Mouse (Mus musculus) small intestine, adult 2 months (tissue): ENCODE data around the gene Oxct1. TPM values are rescaled to one million over a fixed set of nuclear protein-coding genes. Genes with fewer than 3 reads are reported as not detected.

Source experiments
- H3K27ac ChIP-seq: fragments of 200-500 bp; 2 replicates; pipeline ENCODE4 v1.5.1; 2012; ENCODE audit warnings: low read depth, low read length, control low read depth, inconsistent platforms; ENCODE audit not compliant: insufficient read depth
- H3K27me3 ChIP-seq: fragments of 200-500 bp; 2 replicates; pipeline ENCODE4 v1.6.1; 2012; ENCODE audit warnings: mild to moderate bottlenecking, moderate library complexity, low read length, inconsistent platforms; ENCODE audit not compliant: control insufficient read depth, insufficient read depth
- H3K36me3 ChIP-seq: fragments of 200-500 bp; 2 replicates; pipeline ENCODE4 v1.6.1; 2012; ENCODE audit warnings: mild to moderate bottlenecking, low read length, control low read depth, inconsistent platforms; ENCODE audit not compliant: control insufficient read depth, insufficient read depth
- H3K4me1 ChIP-seq: fragments of 200-500 bp; 2 replicates; pipeline ENCODE4 v1.6.1; 2012; ENCODE audit warnings: low read length, inconsistent platforms, mixed read lengths; ENCODE audit not compliant: control insufficient read depth, insufficient read depth, insufficient read length
- H3K4me3 ChIP-seq: fragments of 200-500 bp; 2 replicates; pipeline ENCODE4 v1.5.1; 2012; ENCODE audit warnings: low read depth, mild to moderate bottlenecking, control low read depth, inconsistent platforms, low read length, moderate library complexity
- CTCF ChIP-seq: fragments of 200-500 bp; IDR thresholded peaks from 2 replicates; pipeline ENCODE4 v1.5.1; 2012; ENCODE audit warnings: low read depth, mild to moderate bottlenecking, control low read depth, inconsistent platforms, low read length, moderate library complexity, mixed read lengths; ENCODE audit not compliant: insufficient replicate concordance, insufficient read length; ENCODE audit errors: extremely low read depth
- POLR2A ChIP-seq: fragments of 200-500 bp; IDR thresholded peaks from 2 replicates; pipeline ENCODE4 v1.6.1; 2012; ENCODE audit warnings: low read depth, mild to moderate bottlenecking, control low read depth, inconsistent platforms, low read length, moderate library complexity
- WGBS: fragments of 180-500 bp; shearing (Covaris S2); methylation state at CpG from one replicate; pipeline ENCODE4 v1.1.7; 2018; 5-methylcytosine and 5-hydroxymethylcytosine counted together
- polyA plus RNA-seq: library from polyadenylated mRNA; depleted of rRNA; stranded (reverse); fragments of >200 nt; gene quantifications from 2 replicates; pipeline ENCODE4 v1.2.3, GENCODE M21; 2012; rRNA removed

Gene Oxct1
- 20.7 and 29.4 TPM in 2 replicates for polyA plus RNA-seq

DNA sequence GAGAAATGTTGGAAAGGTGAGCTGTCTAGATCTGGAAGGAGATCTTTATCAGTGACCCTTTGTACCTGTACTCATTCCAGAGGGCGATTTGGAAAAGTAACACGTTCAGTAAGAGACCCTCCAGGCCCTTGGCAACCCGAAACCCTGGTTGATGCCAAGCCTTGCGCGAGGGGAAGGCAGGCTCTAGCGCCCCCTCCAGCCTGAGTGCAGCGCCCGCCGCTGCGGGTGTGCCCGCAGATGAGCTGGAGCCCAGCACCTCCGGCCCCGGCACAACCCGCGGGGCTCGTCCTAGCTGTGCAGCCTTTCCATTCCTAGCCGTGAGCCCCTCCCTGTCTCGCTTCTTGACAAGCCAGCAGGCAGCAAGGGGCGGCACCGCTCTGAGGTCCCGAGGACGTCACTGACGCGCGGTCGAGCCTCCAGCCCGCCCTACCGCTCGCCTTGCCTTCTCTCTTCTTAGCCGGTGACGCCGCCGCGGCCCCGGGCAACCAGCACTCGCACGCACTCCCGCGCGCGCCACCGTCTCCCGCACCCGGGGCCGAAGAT, at the start of gene Oxct1:
Oxct1 (plus strand) TSS at position 153 of the 543 bp plus-strand sequence.
- TF ChIP-seq CTCF (peak; percentile 62), POLR2A (peak; percentile 62)
- under 1% methylated on average over 45 of the region's 45 CpGs for WGBS
- Histone ChIP-seq H3K36me3 (no peaks in the 10 kb centered on the region), H3K4me3 (peak within 1 kb of the TSS; percentile 80), H3K27me3 (no peaks in the 10 kb centered on the region), H3K4me1 (peaks cover 7% of the 10 kb centered on the region; the same call in 1 of the 2 replicates), H3K27ac (peak within 1 kb of the TSS; percentile 84)

DNA sequence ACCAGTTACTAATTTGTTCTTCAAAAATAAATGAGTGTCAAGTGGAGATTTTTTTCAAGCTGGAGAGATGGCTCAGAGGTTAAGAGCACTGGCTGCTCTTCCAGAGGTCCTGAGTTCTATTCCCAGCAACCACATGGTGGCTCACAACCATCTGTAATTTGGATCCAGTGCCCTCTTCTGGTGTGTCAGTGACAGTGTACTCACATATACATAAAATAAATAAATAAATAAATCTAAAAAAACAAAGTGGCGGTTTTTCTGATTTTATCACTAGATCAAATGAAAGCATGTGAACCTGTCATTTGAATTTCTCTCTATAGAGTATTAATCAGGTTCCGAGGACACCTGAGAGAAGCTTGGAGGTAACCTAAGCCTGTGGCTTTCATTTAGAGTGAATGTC, 47.9 kb upstream of the Oxct1 start:
- Histone ChIP-seq H3K27ac (no peak overlapping the region), H3K36me3 (peaks cover 8% of the 10 kb centered on the region), H3K4me1 (peaks cover 4% of the 10 kb centered on the region; the same call in 1 of the 2 replicates), H3K27me3 (no peaks in the 10 kb centered on the region), H3K4me3 (no peak overlapping the region)
- WGBS, result 91% methylated on average over 2 of the region's 2 CpGs
- TF ChIP-seq CTCF, result no peak
- no peak for TF ChIP-seq POLR2A

DNA sequence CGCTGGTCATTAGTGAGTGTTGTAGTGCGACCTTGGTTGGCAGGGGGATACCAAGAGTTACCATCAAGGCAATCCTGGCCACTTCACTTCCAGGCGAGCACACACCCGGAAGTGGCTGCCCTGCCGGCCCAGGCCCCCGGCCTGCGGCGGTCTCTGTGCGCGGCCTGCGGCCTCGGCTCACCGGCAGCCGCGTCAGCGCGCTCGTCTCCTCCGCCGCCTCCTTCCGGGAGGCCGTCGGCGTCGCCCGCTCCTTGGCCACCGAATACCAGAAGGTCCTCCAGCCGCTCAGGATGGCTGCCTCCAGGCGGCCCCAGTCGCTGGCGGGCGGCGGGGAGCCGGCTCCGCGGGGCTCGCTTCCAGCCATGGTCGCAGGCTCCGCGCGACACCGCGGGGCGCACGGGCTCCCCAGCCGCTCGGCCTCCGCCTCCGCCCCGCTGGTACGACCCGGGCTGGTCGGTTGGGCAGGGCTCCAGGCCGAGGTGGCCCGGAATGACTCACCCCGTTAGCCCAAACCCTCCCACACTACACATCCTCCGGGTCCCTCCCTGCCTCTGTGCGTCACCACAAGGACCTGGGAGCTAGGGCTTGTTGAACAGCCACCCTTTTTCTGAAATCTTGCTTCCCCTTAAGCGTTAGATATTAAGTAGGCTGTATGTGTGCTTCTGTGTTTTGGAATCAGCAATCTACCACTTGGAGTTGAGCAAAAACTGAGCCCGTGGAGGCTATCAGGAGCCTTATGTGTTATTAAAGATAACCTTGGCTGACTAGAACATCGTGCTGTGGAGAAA, 46.9 kb upstream of the Oxct1 start, which contains the start of gene Fbxo4:
Fbxo4 (minus strand) TSS at position 513 of the 788 bp plus-strand sequence.
- H3K27me3 ChIP-seq, result no peaks in the 10 kb centered on the region
- H3K36me3 ChIP-seq, result peaks cover 11% of the 10 kb centered on the region
- H3K4me3 ChIP-seq, result peak within 1 kb of the TSS; percentile 81
- H3K4me1 ChIP-seq, result peaks cover 4% of the 10 kb centered on the region; the same call in 1 of the 2 replicates
- under 1% methylated on average over 61 of the region's 61 CpGs for WGBS
- TF ChIP-seq POLR2A, result peak; percentile 72
- TF ChIP-seq CTCF, result no peak
- peak within 1 kb of the TSS; percentile 93 for H3K27ac ChIP-seq

DNA sequence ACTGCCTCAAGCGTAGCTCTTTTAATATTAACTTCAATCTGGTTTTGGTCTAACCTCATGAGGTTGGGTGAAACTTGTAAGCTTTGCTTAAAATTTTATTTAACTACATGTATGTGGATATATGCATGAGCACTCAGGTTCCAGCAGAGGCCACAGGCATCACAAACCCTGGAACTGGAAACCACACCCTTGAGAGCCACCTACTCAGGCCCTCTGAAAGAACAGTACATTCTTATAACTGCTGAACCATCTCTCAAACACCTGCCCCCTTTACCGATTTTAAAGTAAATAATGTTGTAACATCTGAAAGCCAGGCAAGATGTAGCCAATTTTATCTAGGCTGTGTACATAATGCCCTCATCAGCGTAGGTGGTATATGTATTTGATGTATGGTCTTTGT, 46.3 kb upstream of the Oxct1 start:
- TF ChIP-seq CTCF (no peak), POLR2A (no peak)
- H3K27me3 ChIP-seq, result no peaks in the 10 kb centered on the region
- peak overlapping the region; percentile 93 for H3K27ac ChIP-seq
- H3K4me3 ChIP-seq, result no peak overlapping the region
- peaks cover 11% of the 10 kb centered on the region for H3K36me3 ChIP-seq
- 41% methylated on average over 3 of the region's 3 CpGs for WGBS
- peaks cover 4% of the 10 kb centered on the region; the same call in 1 of the 2 replicates for H3K4me1 ChIP-seq

DNA sequence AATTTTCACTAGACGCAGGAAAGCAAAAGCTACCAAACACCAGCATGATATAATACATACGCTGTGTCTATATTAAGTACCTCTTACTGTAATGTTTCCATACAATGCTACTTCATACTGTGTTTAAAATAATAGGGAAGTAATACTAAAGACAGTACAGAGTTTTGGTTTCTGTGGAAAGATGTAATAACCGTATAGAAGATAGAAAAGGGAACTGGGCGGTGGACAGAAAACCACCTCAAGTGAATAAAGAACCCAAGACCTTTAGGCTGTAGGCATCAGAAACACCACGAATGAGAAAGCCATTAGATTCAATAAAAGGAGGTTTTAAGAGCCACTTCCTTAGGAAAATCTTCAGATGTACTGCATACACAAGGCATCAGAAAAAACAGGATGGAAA, 43.5 kb upstream of the Oxct1 start:
- H3K4me1 ChIP-seq, result peaks cover 4% of the 10 kb centered on the region; the same call in 1 of the 2 replicates
- no peaks in the 10 kb centered on the region for H3K27me3 ChIP-seq
- no peak overlapping the region for H3K27ac ChIP-seq
- H3K4me3 ChIP-seq, result no peak overlapping the region
- peaks cover 27% of the 10 kb centered on the region for H3K36me3 ChIP-seq
- WGBS, result 84% methylated on average over 5 of the region's 5 CpGs
- TF ChIP-seq CTCF (no peak), POLR2A (no peak)

DNA sequence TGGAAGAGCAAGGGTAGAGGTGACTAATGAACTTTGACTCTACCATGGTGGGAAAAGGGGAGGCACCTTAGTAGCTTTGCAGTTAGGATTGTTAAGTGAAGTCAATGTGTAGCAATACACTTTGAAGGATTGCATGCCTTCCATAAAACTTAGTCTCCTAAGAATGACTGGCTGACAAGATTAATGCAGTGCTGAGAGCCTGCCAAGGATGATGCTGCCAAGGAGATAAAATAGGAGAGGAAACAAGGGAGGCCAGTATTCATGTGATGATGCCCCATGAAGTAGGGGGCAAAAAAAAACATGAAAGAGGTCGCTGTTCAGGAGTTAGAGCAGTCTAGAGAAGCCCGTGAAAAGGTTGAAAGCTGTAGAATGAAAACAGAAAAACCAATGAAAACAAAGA, 41.3 kb upstream of the Oxct1 start:
- H3K27ac ChIP-seq, result no peak overlapping the region
- 88% methylated on average over 2 of the region's 2 CpGs for WGBS
- no peak overlapping the region for H3K4me3 ChIP-seq
- H3K27me3 ChIP-seq, result no peaks in the 10 kb centered on the region
- no peak for TF ChIP-seq POLR2A
- no peak for TF ChIP-seq CTCF
- H3K4me1 ChIP-seq, result peaks cover 3% of the 10 kb centered on the region; the same call in 1 of the 2 replicates
- H3K36me3 ChIP-seq, result peaks cover 37% of the 10 kb centered on the region

DNA sequence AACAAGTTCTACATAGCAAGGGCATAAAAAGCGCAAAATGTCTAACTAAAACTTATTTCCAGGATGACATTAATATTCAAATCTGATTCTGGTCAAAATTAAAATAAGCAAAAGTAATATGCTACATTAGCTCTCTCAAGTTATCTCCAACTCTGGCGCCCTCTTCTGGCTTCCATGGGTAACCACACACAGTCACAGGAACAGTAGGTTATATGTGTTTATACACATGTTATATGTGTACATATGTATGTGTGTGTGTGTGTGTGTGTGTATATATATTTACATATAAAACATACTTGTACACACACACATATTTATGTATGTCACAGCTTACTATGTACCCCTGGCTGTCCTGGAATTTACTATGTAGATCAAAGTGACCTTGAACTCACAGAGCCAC, 38.2 kb upstream of the Oxct1 start:
- no peak for TF ChIP-seq POLR2A
- TF ChIP-seq CTCF, result no peak
- no peaks in the 10 kb centered on the region for H3K27me3 ChIP-seq
- no peak overlapping the region for H3K27ac ChIP-seq
- 62% methylated on average over 2 of the region's 2 CpGs for WGBS
- peaks cover 49% of the 10 kb centered on the region for H3K36me3 ChIP-seq
- no peaks in the 10 kb centered on the region for H3K4me1 ChIP-seq
- no peak overlapping the region for H3K4me3 ChIP-seq
